Mouse (Mus musculus) intestine, embryonic 14.5 days (tissue): ENCODE results near the gene Chp1. TPM values are rescaled to one million over a fixed set of nuclear protein-coding genes. Genes with fewer than 3 reads are reported as not detected.
A peak's percentile ranks its signal among the peaks of the same experiment; 100 is the strongest.

ENCODE experiments used
- ATAC-seq: fragments of 200-750 bp; cut with Nextera tagmentation; replicated peaks from 2 replicates; pipeline ENCODE4 v1.8.0; 2017; ENCODE audit warnings: low read depth, moderate number of reproducible peaks, moderate TSS enrichment, moderate library complexity; ENCODE audit not compliant: low FRiP score, low TSS enrichment
- DNase-seq: peaks from one replicate; pipeline ENCODE4 v3.0.0-alpha.2; 2018; ENCODE audit warnings: low spot score
- H3K27ac ChIP-seq: fragments of 300-500 bp; sonication (generic); 2 replicates; pipeline ENCODE4 v1.5.1; 2014; ENCODE audit warnings: low read depth, mild to moderate bottlenecking, control low read depth
- H3K27me3 ChIP-seq: fragments of 300-500 bp; sonication (generic); replicated peaks from 2 replicates; pipeline ENCODE4 v1.6.1; 2014; ENCODE audit warnings: low read length, control low read depth; ENCODE audit not compliant: control insufficient read depth, insufficient read depth
- H3K36me3 ChIP-seq: fragments of 300-500 bp; sonication (generic); 2 replicates; pipeline ENCODE4 v1.6.1; 2014; ENCODE audit warnings: low read length, control low read depth; ENCODE audit not compliant: control insufficient read depth, insufficient read depth
- H3K4me1 ChIP-seq: fragments of 300-500 bp; sonication (generic); replicated peaks from 2 replicates; pipeline ENCODE4 v1.6.1; 2014; ENCODE audit warnings: low read length, control low read depth, mixed read lengths; ENCODE audit not compliant: control insufficient read depth, insufficient read depth
- H3K4me2 ChIP-seq: fragments of 300-500 bp; sonication (generic); 2 replicates; pipeline ENCODE4 v1.6.1; 2014; ENCODE audit warnings: low read length
- H3K4me3 ChIP-seq: fragments of 300-500 bp; sonication (generic); 2 replicates; pipeline ENCODE4 v1.5.1; 2014; ENCODE audit warnings: low read depth, low read length, control low read depth, mixed read lengths
- H3K9ac ChIP-seq: fragments of 300-500 bp; sonication (generic); 2 replicates; pipeline ENCODE4 v1.6.1; 2014; ENCODE audit warnings: mild to moderate bottlenecking, low read length
- H3K9me3 ChIP-seq: fragments of 300-500 bp; sonication (generic); 2 replicates; pipeline ENCODE4 v1.6.1; 2016; ENCODE audit warnings: low read length, control low read depth; ENCODE audit not compliant: control insufficient read depth
- WGBS: fragments of 180-500 bp; shearing (Covaris S2); extraction: QIAGEN DNeasy Blood & Tissue Kit; methylation state at CpG from one replicate; pipeline ENCODE4 v1.1.7; 2014; 5-methylcytosine and 5-hydroxymethylcytosine counted together
- polyA plus RNA-seq: library from polyadenylated mRNA; unstranded; fragments of >200 nt; fragmentation: Nextera tagmentation; extraction: Ambion mirVana; gene quantifications from 2 replicates; pipeline ENCODE4 v1.2.1, GENCODE M21; 2014

The Chp1 gene
- polyA plus RNA-seq, 1 experiment from 2014 or later, result 54.5 TPM

- Histone ChIP-seq H3K36me3 (no peaks in the 10 kb centered on the region), H3K4me3 (no peak overlapping the region), H3K27ac (no peak overlapping the region), H3K27me3 (no peaks in the 10 kb centered on the region), H3K9me3 (no peaks in the 10 kb centered on the region), H3K4me1 (no peaks in the 10 kb centered on the region), H3K4me2 (no peak overlapping the region), H3K9ac (no peak overlapping the region)
- ATAC-seq (no peak), DNase-seq (no peak)
- 29% methylated on average over 5 of the region's 5 CpGs for WGBS
Observed at GRCm38 (mm10) chr2:119516811-119517210, 30.7 kb upstream of the Chp1 start.

- DNase-seq, result no peak
- no peak overlapping the region for H3K9ac ChIP-seq
- H3K4me1 ChIP-seq, result no peaks in the 10 kb centered on the region
- no peaks in the 10 kb centered on the region for H3K27me3 ChIP-seq
- ATAC-seq, result no peak
- H3K9me3 ChIP-seq, result no peaks in the 10 kb centered on the region
- no peak overlapping the region for H3K4me2 ChIP-seq
- H3K27ac ChIP-seq, result no peak overlapping the region
- no peaks in the 10 kb centered on the region for H3K36me3 ChIP-seq
- no peak overlapping the region for H3K4me3 ChIP-seq
- 59% methylated on average over 7 of the region's 7 CpGs for WGBS
Observed at GRCm38 (mm10) chr2:119520550-119520949, 26.9 kb upstream of the Chp1 start.

GRCm38 (mm10) chr2:119523836-119524235 lies 23.7 kb upstream of the Chp1 start:
- Histone ChIP-seq H3K4me1 (no peaks in the 10 kb centered on the region), H3K9me3 (no peaks in the 10 kb centered on the region), H3K9ac (no peak overlapping the region), H3K27me3 (no peaks in the 10 kb centered on the region), H3K36me3 (no peaks in the 10 kb centered on the region), H3K27ac (no peak overlapping the region), H3K4me2 (no peak overlapping the region), H3K4me3 (no peak overlapping the region)
- no peak for ATAC-seq
- DNase-seq, result no peak
- WGBS, result 79% methylated on average over 4 of the region's 4 CpGs

GRCm38 (mm10) chr2:119525422-119525821 lies 22.1 kb upstream of the Chp1 start:
- no peaks in the 10 kb centered on the region for H3K36me3 ChIP-seq
- H3K9me3 ChIP-seq, result no peaks in the 10 kb centered on the region
- no peak for ATAC-seq
- WGBS, result 41% methylated on average over 4 of the region's 4 CpGs
- H3K27ac ChIP-seq, result no peak overlapping the region
- H3K27me3 ChIP-seq, result no peaks in the 10 kb centered on the region
- H3K4me1 ChIP-seq, result no peaks in the 10 kb centered on the region
- no peak overlapping the region for H3K4me2 ChIP-seq
- DNase-seq, result no peak
- no peak overlapping the region for H3K9ac ChIP-seq
- H3K4me3 ChIP-seq, result no peak overlapping the region

GRCm38 (mm10) chr2:119538802-119539201 lies 8.7 kb upstream of the Chp1 start:
- no peak for DNase-seq
- no peak overlapping the region for H3K4me3 ChIP-seq
- no peak overlapping the region for H3K9ac ChIP-seq
- no peak for ATAC-seq
- 76% methylated on average over 9 of the region's 9 CpGs for WGBS
- no peaks in the 10 kb centered on the region for H3K4me1 ChIP-seq
- no peaks in the 10 kb centered on the region for H3K9me3 ChIP-seq
- H3K27ac ChIP-seq, result no peak overlapping the region
- no peaks in the 10 kb centered on the region for H3K36me3 ChIP-seq
- no peak overlapping the region for H3K4me2 ChIP-seq
- H3K27me3 ChIP-seq, result no peaks in the 10 kb centered on the region

GRCm38 (mm10) chr2:119542106-119542505 lies 5.4 kb upstream of the Chp1 start:
- H3K27me3 ChIP-seq, result no peaks in the 10 kb centered on the region
- 9% methylated on average over 1 of the region's 1 CpGs for WGBS
- no peak overlapping the region for H3K4me2 ChIP-seq
- ATAC-seq (no peak), DNase-seq (peak; percentile 62)
- H3K36me3 ChIP-seq, result no peaks in the 10 kb centered on the region
- no peak overlapping the region for H3K4me3 ChIP-seq
- H3K9ac ChIP-seq, result no peak overlapping the region
- H3K27ac ChIP-seq, result no peak overlapping the region
- H3K9me3 ChIP-seq, result no peaks in the 10 kb centered on the region
- H3K4me1 ChIP-seq, result peaks cover 6% of the 10 kb centered on the region; the same call in 1 of the 2 replicates

- no peak overlapping the region for H3K9ac ChIP-seq
- DNase-seq, result no peak
- H3K9me3 ChIP-seq, result no peaks in the 10 kb centered on the region
- H3K4me3 ChIP-seq, result no peak overlapping the region
- H3K36me3 ChIP-seq, result no peaks in the 10 kb centered on the region
- H3K4me2 ChIP-seq, result no peak overlapping the region
- no peak for ATAC-seq
- H3K4me1 ChIP-seq, result peaks cover 13% of the 10 kb centered on the region
- no peak overlapping the region for H3K27ac ChIP-seq
- no peaks in the 10 kb centered on the region for H3K27me3 ChIP-seq
- 75% methylated on average over 2 of the region's 2 CpGs for WGBS
Observed at GRCm38 (mm10) chr2:119543656-119544055, 3.8 kb upstream of the Chp1 start.

GRCm38 (mm10) chr2:119546848-119547521 lies 512 bp upstream of the Chp1 start:
- Histone ChIP-seq H3K4me3 (peak overlapping the region; percentile 83), H3K4me1 (peaks cover 16% of the 10 kb centered on the region), H3K9ac (peak overlapping the region; percentile 32; the same call in 1 of the 2 replicates), H3K27me3 (no peaks in the 10 kb centered on the region), H3K9me3 (no peaks in the 10 kb centered on the region), H3K36me3 (no peaks in the 10 kb centered on the region), H3K27ac (peak overlapping the region; percentile 70), H3K4me2 (peak overlapping the region; percentile 83)
- peak; percentile 79 for ATAC-seq
- WGBS, result under 1% methylated on average over 30 of the region's 30 CpGs
- DNase-seq, result peak; percentile 93

- Histone ChIP-seq H3K36me3 (no peaks in the 10 kb centered on the region), H3K27ac (peak overlapping the region; percentile 70), H3K9me3 (no peaks in the 10 kb centered on the region)
Observed at GRCm38 (mm10) chr2:119548371-119548660, 819 bp downstream of the Chp1 start.

More at GRCm38 (mm10) chr2:119548371-119548660, 819 bp downstream of the Chp1 start:
- 5% methylated on average over 3 of the region's 3 CpGs for WGBS
- Histone ChIP-seq H3K27me3 (no peaks in the 10 kb centered on the region), H3K4me3 (peak overlapping the region; percentile 83), H3K4me2 (peak overlapping the region; percentile 69), H3K9ac (peak overlapping the region; percentile 68), H3K4me1 (peaks cover 16% of the 10 kb centered on the region)
- no peak for ATAC-seq
- DNase-seq, result no peak
